Mouse (Mus musculus) C2C12 (cell line): ENCODE measurements around the gene Dcbld1.
"Not testable (repeated sequence)": the region's sequence is repeated elsewhere in the genome, so short reads cannot be mapped to it uniquely, and the experiment has no call there.

ENCODE experiments used
- CEBPB ChIP-seq: IDR thresholded peaks from one replicate; pipeline ENCODE4 v1.6.1; 2011; ENCODE audit warnings: low read depth, mild to moderate bottlenecking, control low read depth, moderate library complexity
- CTCF ChIP-seq: IDR thresholded peaks from one replicate; pipeline ENCODE4 v1.5.1; 2011; ENCODE audit not compliant: control insufficient read depth, insufficient read depth, insufficient read length
- FOSL1 ChIP-seq: IDR thresholded peaks from one replicate; pipeline ENCODE4 v1.8.0; 2011; ENCODE audit warnings: mild to moderate bottlenecking, low read length; ENCODE audit not compliant: poor library complexity, insufficient read depth, severe bottlenecking
- MAX ChIP-seq: IDR thresholded peaks from one replicate; pipeline ENCODE4 v1.6.1; 2011; ENCODE audit warnings: mild to moderate bottlenecking, control low read depth
- MYOD1 ChIP-seq: IDR thresholded peaks from one replicate; pipeline ENCODE4 v1.6.1; 2011; ENCODE audit warnings: low read depth; ENCODE audit not compliant: control insufficient read depth, insufficient read length
- MYOG ChIP-seq: IDR thresholded peaks from one replicate; pipeline ENCODE4 v1.6.1; 2011; ENCODE audit not compliant: control insufficient read depth, insufficient read length; ENCODE audit errors: extremely low read depth
- USF1 ChIP-seq: IDR thresholded peaks from one replicate; pipeline ENCODE4 v1.6.1; 2011; ENCODE audit warnings: low read depth, mild to moderate bottlenecking, control low read depth, moderate library complexity

DNA sequence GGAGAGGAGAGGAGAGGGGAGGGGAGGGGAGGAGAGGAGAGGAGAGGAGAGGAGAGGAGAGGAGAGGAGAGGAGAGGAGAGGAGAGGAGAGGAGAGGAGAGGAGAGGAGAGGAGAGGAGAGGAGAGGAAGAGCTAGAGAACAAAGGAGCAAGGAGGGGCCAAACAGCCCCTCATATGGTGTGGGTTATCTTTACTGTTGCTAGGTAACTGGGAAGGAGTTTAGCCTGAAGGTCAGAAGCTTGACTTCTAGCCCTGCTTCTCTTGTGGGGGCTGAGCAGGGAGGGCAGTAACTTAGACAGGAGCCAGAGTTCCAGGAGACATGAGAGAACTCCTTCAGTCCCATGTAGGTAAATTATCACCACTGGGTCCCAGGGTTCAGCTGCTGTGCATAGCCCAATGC lies 65.1 kb downstream of the Dcbld1 start:
- TF ChIP-seq USF1, CTCF, MYOG, CEBPB, MAX, MYOD1, FOSL1: not testable (repeated sequence)
